Mouse (Mus musculus): ENCODE measurements at regions not wholly inside any gene's neighbourhood (a gene's known extent, or its start where the extent isn't known, plus 50 kb on each side); places are given as distances from the start of the nearest gene placed in this dataset.
"Not testable (repeated sequence)": the region's sequence is repeated elsewhere in the genome, so short reads cannot be mapped to it uniquely, and the experiment has no call there.

DNA sequence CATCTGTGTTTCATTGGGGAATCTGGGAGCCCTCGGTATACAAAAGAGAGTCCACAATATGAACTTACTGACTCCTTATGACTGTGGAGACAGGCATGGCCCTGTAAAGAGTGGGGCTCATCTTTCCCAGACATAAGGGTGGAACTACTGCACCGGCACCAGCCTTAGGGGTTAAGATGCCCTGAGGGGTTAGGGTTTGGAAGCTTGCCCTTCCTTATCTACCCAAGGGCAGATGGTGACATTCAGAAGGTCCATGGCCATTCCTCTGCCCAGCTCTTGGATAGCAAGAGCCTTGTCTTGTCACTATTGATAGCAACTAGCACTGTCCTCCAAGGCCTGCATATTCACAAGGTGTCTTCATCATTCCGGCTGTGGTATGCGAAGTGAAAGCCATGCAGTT, 181.5 kb downstream of the Opa1 start:
- Histone ChIP-seq H3K9ac (ENCODE audit: low read depth, low read length) (no peak overlapping the region), H3K9me3 (replicated peaks; ENCODE audit: control insufficient read depth, low read length, poor library complexity, severe bottlenecking) (0 out of 2 replicates have a peak, but pooled peaks cover 4% of the 10 kb centered on the region), H3K27ac (ENCODE audit: low read length) (no peak overlapping the region), H3K4me1 (ENCODE audit: control insufficient read depth, insufficient read depth, low read length) (no peaks in the 10 kb centered on the region), H3K27me3 (ENCODE audit: control insufficient read depth, insufficient read depth, low read depth, low read length) (peaks cover 2% of the 10 kb centered on the region; the same call in 1 of the 2 replicates), H3K4me2 (ENCODE audit: low read length) (no peak overlapping the region), H3K4me3 (ENCODE audit: low read depth, low read length) (no peak overlapping the region), H3K36me3 (ENCODE audit: control insufficient read depth, insufficient read depth, low read length) (no peaks in the 10 kb centered on the region)
- 94% methylated on average over 4 of the region's 4 CpGs for WGBS
- no peak for ATAC-seq

DNA sequence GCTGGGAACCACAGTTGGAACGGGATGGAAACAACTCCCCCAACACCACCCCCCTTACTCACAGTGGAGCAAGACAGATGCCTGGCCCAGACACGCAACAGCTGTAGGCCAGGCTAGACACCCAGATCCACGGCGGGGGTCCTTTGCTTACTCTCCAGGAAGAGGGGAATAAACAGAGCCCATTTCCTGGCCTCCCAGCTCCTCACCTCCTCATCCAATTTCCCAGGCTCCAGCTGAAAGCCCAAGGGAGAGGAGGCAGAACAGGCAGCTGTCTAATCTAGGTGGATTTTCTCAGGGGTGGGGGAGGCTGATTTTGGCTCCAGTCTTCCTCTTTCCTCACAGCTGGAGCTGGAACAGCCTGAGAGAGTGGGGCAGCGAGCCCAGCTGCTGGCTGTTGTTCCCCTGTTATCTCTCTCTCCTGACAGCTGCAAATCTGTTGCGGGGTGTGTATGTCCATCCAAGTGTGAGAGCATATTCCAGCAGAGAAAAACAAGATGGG, 182.7 kb downstream of the Opa1 start:
- 31% methylated on average over 6 of the region's 6 CpGs for WGBS
- ATAC-seq: peak; percentile 51
- no peak overlapping the region for H3K4me3 ChIP-seq (ENCODE audit: low read depth, low read length)

DNA sequence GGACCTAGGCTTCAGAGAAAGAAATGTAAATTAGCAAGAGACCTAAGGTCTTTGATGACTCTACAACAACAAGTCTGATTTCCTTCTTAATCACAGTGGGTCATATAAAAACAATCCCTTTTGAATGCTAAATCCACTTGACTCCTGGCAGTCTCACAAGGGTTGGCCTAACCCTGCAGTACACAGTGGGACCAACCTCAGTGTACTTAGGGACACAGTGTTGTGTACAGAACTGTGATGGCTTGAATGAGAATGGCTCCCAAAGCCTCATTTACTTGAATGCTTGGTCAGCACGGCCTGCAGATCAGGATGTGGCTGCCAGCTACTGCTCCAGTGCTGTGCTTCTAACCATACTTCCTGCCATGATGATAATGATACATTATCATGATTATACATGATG, 185.2 kb downstream of the Opa1 start:
- H3K9me3 ChIP-seq (replicated peaks; ENCODE audit: control insufficient read depth, low read length, poor library complexity, severe bottlenecking): 0 out of 2 replicates have a peak, but pooled peaks cover 4% of the 10 kb centered on the region
- ATAC-seq: no peak
- H3K4me2 ChIP-seq (ENCODE audit: low read length): no peak overlapping the region
- H3K4me3 ChIP-seq (ENCODE audit: low read depth, low read length): no peak overlapping the region
- peaks cover 2% of the 10 kb centered on the region; the same call in 1 of the 2 replicates for H3K27me3 ChIP-seq (ENCODE audit: control insufficient read depth, insufficient read depth, low read depth, low read length)
- H3K36me3 ChIP-seq (ENCODE audit: control insufficient read depth, insufficient read depth, low read length): no peaks in the 10 kb centered on the region
- 84% methylated on average over 1 of the region's 1 CpGs for WGBS
- no peaks in the 10 kb centered on the region for H3K4me1 ChIP-seq (ENCODE audit: control insufficient read depth, insufficient read depth, low read length)
- no peak overlapping the region for H3K27ac ChIP-seq (ENCODE audit: low read length)
- no peak overlapping the region for H3K9ac ChIP-seq (ENCODE audit: low read depth, low read length)

More for the DNA sequence above, 182.7 kb downstream of the Opa1 start:
- Histone ChIP-seq H3K27me3 (ENCODE audit: control insufficient read depth, insufficient read depth, low read depth, low read length) (peaks cover 2% of the 10 kb centered on the region; the same call in 1 of the 2 replicates), H3K9ac (ENCODE audit: low read depth, low read length) (no peak overlapping the region), H3K4me1 (ENCODE audit: control insufficient read depth, insufficient read depth, low read length) (no peaks in the 10 kb centered on the region), H3K9me3 (replicated peaks; ENCODE audit: control insufficient read depth, low read length, poor library complexity, severe bottlenecking) (0 out of 2 replicates have a peak, but pooled peaks cover 4% of the 10 kb centered on the region), H3K4me2 (ENCODE audit: low read length) (no peak overlapping the region), H3K27ac (ENCODE audit: low read length) (no peak overlapping the region), H3K36me3 (ENCODE audit: control insufficient read depth, insufficient read depth, low read length) (no peaks in the 10 kb centered on the region)

DNA sequence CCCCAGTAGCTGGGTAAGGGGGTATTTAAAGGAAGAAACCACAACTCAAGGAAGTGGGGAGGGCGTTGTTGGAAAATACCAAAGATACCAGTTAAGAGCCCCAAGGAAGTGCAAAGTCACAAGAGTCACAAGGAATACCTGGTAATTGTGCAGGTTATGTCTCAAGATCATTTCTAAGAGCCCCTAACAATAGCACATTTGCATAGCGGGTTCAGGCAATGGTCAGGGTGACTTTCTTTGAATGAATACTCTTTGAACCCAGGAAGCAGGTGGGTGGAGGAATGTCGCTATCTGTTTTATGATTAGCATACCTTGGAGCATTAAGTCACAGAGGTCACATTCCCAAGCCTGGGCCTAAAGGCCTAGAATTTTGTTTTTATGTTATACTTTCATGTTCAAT, 186.7 kb downstream of the Opa1 start:
- H3K9ac ChIP-seq (ENCODE audit: low read depth, low read length); H3K36me3 ChIP-seq (ENCODE audit: control insufficient read depth, insufficient read depth, low read length); H3K4me3 ChIP-seq (ENCODE audit: low read depth, low read length); ATAC-seq; H3K4me2 ChIP-seq (ENCODE audit: low read length); H3K27ac ChIP-seq (ENCODE audit: low read length); H3K4me1 ChIP-seq (ENCODE audit: control insufficient read depth, insufficient read depth, low read length); H3K9me3 ChIP-seq (replicated peaks; ENCODE audit: control insufficient read depth, low read length, poor library complexity, severe bottlenecking); H3K27me3 ChIP-seq (ENCODE audit: control insufficient read depth, insufficient read depth, low read depth, low read length): not testable (repeated sequence)
- WGBS: 97% methylated on average over 3 of the region's 3 CpGs

DNA sequence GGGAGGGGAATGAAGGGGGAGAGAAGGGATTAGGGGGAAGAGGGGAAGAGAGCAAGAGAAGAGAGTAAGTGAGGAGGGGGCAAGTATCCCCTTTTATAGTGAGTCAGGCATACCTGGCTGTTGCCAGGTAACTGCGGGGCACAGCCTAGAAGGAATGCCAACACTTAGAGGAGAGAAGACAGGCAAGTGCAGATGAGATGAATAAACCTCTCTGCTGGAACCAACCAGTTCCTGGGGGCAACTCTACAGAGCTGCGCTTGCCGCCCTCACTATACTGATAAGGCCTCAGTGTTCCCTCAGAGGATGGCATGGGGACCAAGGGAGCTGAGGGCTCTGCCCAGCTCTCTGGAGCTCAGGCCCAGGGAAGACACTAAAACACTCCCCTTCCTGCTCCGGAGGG, 192.2 kb downstream of the Opa1 start:
- H3K4me2 ChIP-seq (ENCODE audit: low read length): no peak overlapping the region
- no peaks in the 10 kb centered on the region for H3K27me3 ChIP-seq (ENCODE audit: control insufficient read depth, insufficient read depth, low read depth, low read length)
- no peaks in the 10 kb centered on the region; the same call in 1 of the 2 replicates for H3K4me1 ChIP-seq (ENCODE audit: control insufficient read depth, insufficient read depth, low read length)
- H3K9ac ChIP-seq (ENCODE audit: low read depth, low read length): no peak overlapping the region
- H3K9me3 ChIP-seq (replicated peaks; ENCODE audit: control insufficient read depth, low read length, poor library complexity, severe bottlenecking): no peaks in the 10 kb centered on the region
- ATAC-seq: peak; percentile 66
- H3K4me3 ChIP-seq (ENCODE audit: low read depth, low read length): no peak overlapping the region
- WGBS: 27% methylated on average over 4 of the region's 4 CpGs
- no peaks in the 10 kb centered on the region for H3K36me3 ChIP-seq (ENCODE audit: control insufficient read depth, insufficient read depth, low read length)
- H3K27ac ChIP-seq (ENCODE audit: low read length): no peak overlapping the region

GRCm38 (mm10) chr16:29771728-29772608, 192.8 kb downstream of the Opa1 start:
- Histone ChIP-seq H3K4me3 (ENCODE audit: low read depth, low read length) (no peak overlapping the region), H3K27me3 (ENCODE audit: control insufficient read depth, insufficient read depth, low read depth, low read length) (no peaks in the 10 kb centered on the region), H3K27ac (ENCODE audit: low read length) (no peak overlapping the region), H3K9me3 (replicated peaks; ENCODE audit: control insufficient read depth, low read length, poor library complexity, severe bottlenecking) (no peaks in the 10 kb centered on the region), H3K36me3 (ENCODE audit: control insufficient read depth, insufficient read depth, low read length) (no peaks in the 10 kb centered on the region), H3K4me1 (ENCODE audit: control insufficient read depth, insufficient read depth, low read length) (no peaks in the 10 kb centered on the region; the same call in 1 of the 2 replicates), H3K9ac (ENCODE audit: low read depth, low read length) (no peak overlapping the region), H3K4me2 (ENCODE audit: low read length) (no peak overlapping the region)
- no peak; the same call in 1 of the 2 replicates for ATAC-seq
- WGBS: 23% methylated on average over 13 of the region's 13 CpGs

DNA sequence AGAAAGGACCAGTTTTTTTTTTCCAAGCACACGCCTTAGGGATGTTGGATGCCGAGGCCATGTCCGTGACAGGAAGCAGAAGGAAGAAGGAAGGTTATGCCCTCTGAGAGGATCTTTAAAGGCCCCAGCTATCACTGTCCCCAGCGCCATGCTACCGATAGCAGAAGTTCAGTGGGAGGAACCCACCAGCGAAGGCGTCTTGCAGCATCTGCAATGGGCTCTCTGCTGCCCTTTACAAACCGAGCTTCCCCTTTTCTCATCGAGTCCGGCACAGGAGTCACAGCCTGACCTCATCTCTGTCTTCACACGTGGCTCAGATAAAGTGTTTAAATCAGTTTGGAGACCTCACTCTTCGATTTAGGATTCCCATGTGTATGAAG, 193.5 kb downstream of the Opa1 start:
- ATAC-seq: no peak
- no peaks in the 10 kb centered on the region for H3K36me3 ChIP-seq (ENCODE audit: control insufficient read depth, insufficient read depth, low read length)
- no peaks in the 10 kb centered on the region; the same call in 1 of the 2 replicates for H3K4me1 ChIP-seq (ENCODE audit: control insufficient read depth, insufficient read depth, low read length)
- no peak overlapping the region for H3K27ac ChIP-seq (ENCODE audit: low read length)
- WGBS: 69% methylated on average over 12 of the region's 12 CpGs
- no peak overlapping the region for H3K4me3 ChIP-seq (ENCODE audit: low read depth, low read length)
- no peak overlapping the region for H3K4me2 ChIP-seq (ENCODE audit: low read length)
- no peaks in the 10 kb centered on the region for H3K27me3 ChIP-seq (ENCODE audit: control insufficient read depth, insufficient read depth, low read depth, low read length)
- H3K9ac ChIP-seq (ENCODE audit: low read depth, low read length): no peak overlapping the region
- H3K9me3 ChIP-seq (replicated peaks; ENCODE audit: control insufficient read depth, low read length, poor library complexity, severe bottlenecking): no peaks in the 10 kb centered on the region

DNA sequence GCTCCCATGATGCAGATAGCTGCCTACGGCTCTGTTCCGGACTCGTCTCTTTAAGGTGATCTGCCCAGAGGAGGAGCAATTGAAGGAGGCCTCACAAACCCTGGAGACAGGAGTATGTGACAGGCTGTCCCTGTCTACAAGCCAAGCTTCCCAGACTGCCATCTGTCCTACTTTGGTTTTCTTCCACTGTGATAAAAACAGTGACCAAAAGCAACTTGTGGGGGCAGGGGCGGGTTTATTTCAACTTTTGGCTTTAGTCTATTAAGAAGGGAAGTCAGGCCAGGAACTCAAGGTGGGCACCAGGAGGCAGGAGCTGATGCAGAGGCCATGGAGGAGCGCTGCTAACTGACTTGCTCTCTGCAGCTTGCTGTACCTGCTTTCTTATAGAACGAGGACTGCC, 193.9 kb downstream of the Opa1 start:
- Histone ChIP-seq H3K27ac (ENCODE audit: low read length) (no peak overlapping the region), H3K36me3 (ENCODE audit: control insufficient read depth, insufficient read depth, low read length) (no peaks in the 10 kb centered on the region), H3K4me2 (ENCODE audit: low read length) (no peak overlapping the region), H3K4me1 (ENCODE audit: control insufficient read depth, insufficient read depth, low read length) (no peaks in the 10 kb centered on the region; the same call in 1 of the 2 replicates), H3K9me3 (replicated peaks; ENCODE audit: control insufficient read depth, low read length, poor library complexity, severe bottlenecking) (no peaks in the 10 kb centered on the region), H3K27me3 (ENCODE audit: control insufficient read depth, insufficient read depth, low read depth, low read length) (no peaks in the 10 kb centered on the region), H3K4me3 (ENCODE audit: low read depth, low read length) (no peak overlapping the region), H3K9ac (ENCODE audit: low read depth, low read length) (no peak overlapping the region)
- ATAC-seq: no peak
- 91% methylated on average over 6 of the region's 6 CpGs for WGBS

DNA sequence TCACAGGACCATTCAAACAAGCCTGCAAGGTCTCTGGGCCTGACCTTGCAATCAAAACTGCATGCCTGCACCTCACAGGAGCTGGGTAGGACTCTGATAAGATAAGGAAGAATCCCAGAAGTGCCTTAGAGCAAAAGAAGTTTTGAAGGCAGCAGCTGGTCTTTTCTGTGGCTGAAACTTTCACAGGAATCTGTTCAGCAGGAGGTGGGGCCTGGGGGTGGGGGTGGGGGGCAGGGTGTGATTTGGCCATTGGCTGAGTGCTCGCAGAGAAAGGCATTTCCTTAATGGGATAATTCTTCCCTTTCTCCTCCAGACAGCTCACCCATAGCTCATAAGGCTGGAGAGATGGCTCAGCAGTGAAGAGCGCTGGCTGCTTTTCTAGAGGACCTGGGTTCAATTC, 195.8 kb downstream of the Opa1 start:
- no peak overlapping the region for H3K4me2 ChIP-seq (ENCODE audit: low read length)
- no peaks in the 10 kb centered on the region for H3K36me3 ChIP-seq (ENCODE audit: control insufficient read depth, insufficient read depth, low read length)
- 33% methylated on average over 2 of the region's 2 CpGs for WGBS
- H3K4me3 ChIP-seq (ENCODE audit: low read depth, low read length): no peak overlapping the region
- no peak for ATAC-seq
- H3K4me1 ChIP-seq (ENCODE audit: control insufficient read depth, insufficient read depth, low read length): no peaks in the 10 kb centered on the region; the same call in 1 of the 2 replicates
- no peak overlapping the region for H3K27ac ChIP-seq (ENCODE audit: low read length)
- H3K9ac ChIP-seq (ENCODE audit: low read depth, low read length): no peak overlapping the region
- no peaks in the 10 kb centered on the region for H3K9me3 ChIP-seq (replicated peaks; ENCODE audit: control insufficient read depth, low read length, poor library complexity, severe bottlenecking)
- H3K27me3 ChIP-seq (ENCODE audit: control insufficient read depth, insufficient read depth, low read depth, low read length): no peaks in the 10 kb centered on the region

Measured in midbrain, embryonic 16.5 days (tissue).